35 mouse cellular contexts compared by ENCODE assay signal in genomic region chr14:96174546-96174945, GRCm38 (mm10).
"Had no signal": no experiment of that assay in that cellular context is flagged by ENCODE, and none has a peak within 500 bp of the region (broad histone marks: within the 10 kb centered on the region; RNA-seq: fewer than 3 reads in every experiment).

No protein-coding gene starts in this region.

- H3K4me1 ChIP-seq: heart, embryonic 10.5 days; heart, embryonic 12.5 days; heart, embryonic 13.5 days; heart, embryonic 15.5 days; hindbrain, embryonic 10.5 days; hindbrain, embryonic 12.5 days; hindbrain, embryonic 13.5 days; hindbrain, embryonic 15.5 days; intestine, embryonic 15.5 days; kidney, embryonic 15.5 days had no signal

- H3K9me3 ChIP-seq: heart, embryonic 10.5 days; heart, embryonic 12.5 days; heart, embryonic 13.5 days; heart, embryonic 15.5 days; hindbrain, embryonic 10.5 days; hindbrain, embryonic 12.5 days; hindbrain, embryonic 13.5 days; hindbrain, embryonic 15.5 days; intestine, embryonic 15.5 days; kidney, embryonic 15.5 days had no signal

- H3K27ac ChIP-seq: heart, embryonic 10.5 days; heart, embryonic 13.5 days; heart, embryonic 15.5 days; hindbrain, embryonic 10.5 days; hindbrain, embryonic 12.5 days; hindbrain, embryonic 13.5 days; hindbrain, embryonic 14.5 days; hindbrain, embryonic 15.5 days; hindbrain, postnatal 0 days; intestine, embryonic 15.5 days; kidney, embryonic 15.5 days; kidney, postnatal 0 days; layer of hippocampus, adult 2 months had no signal

- H3K27me3 ChIP-seq: heart, embryonic 12.5 days; heart, embryonic 13.5 days; heart, embryonic 15.5 days; hindbrain, embryonic 12.5 days; hindbrain, embryonic 13.5 days; hindbrain, embryonic 15.5 days; intestine, embryonic 15.5 days; kidney, embryonic 15.5 days had no signal

- H3K36me3 ChIP-seq: heart, embryonic 10.5 days; heart, embryonic 12.5 days; heart, embryonic 13.5 days; heart, embryonic 15.5 days; hindbrain, embryonic 10.5 days; hindbrain, embryonic 12.5 days; hindbrain, embryonic 13.5 days; hindbrain, embryonic 15.5 days; intestine, embryonic 15.5 days; kidney, embryonic 15.5 days had no signal

- H3K9ac ChIP-seq: heart, embryonic 12.5 days; heart, embryonic 13.5 days; heart, embryonic 15.5 days; hindbrain, embryonic 12.5 days; hindbrain, embryonic 13.5 days; hindbrain, embryonic 14.5 days; hindbrain, embryonic 15.5 days; intestine, embryonic 15.5 days; kidney, embryonic 15.5 days had no signal

- ATAC-seq: hindbrain, embryonic 16.5 days; hindbrain, postnatal 0 days; inflammation-experienced regulatory T-cells, adult 6 months; intestine, embryonic 15.5 days; intestine, embryonic 16.5 days; intestine, postnatal 0 days had no signal

- H3K4me3 ChIP-seq: heart, embryonic 10.5 days; heart, embryonic 12.5 days; heart, embryonic 13.5 days; heart, embryonic 15.5 days; hindbrain, embryonic 10.5 days; hindbrain, embryonic 12.5 days; hindbrain, embryonic 13.5 days; hindbrain, embryonic 15.5 days; intestine, embryonic 15.5 days; kidney, embryonic 15.5 days; layer of hippocampus, adult 2 months had no signal

- H3K4me2 ChIP-seq: heart, embryonic 11.5 days; heart, embryonic 12.5 days; heart, embryonic 13.5 days; heart, embryonic 15.5 days; hindbrain, embryonic 12.5 days; hindbrain, embryonic 13.5 days; hindbrain, embryonic 14.5 days; hindbrain, embryonic 15.5 days; intestine, embryonic 15.5 days; kidney, embryonic 15.5 days had no signal

- DNase-seq: heart, postnatal 10 days; heart, postnatal 14 days; heart, postnatal 36 days; heart, postnatal 4 days; kidney, adult 11 months; kidney, adult 18-20 months; kidney, adult 2 months; kidney, adult 8-10 months; kidney, adult 9 months; kidney, postnatal 10 days; kidney, postnatal 14 days; kidney, postnatal 25 days; kidney, postnatal 36 days; kidney, postnatal 4 days; layer of hippocampus, adult 9-11 months; layer of hippocampus, postnatal 36 days had no signal
